Mouse (Mus musculus): ENCODE results near the gene Lrpprc. TPM values are rescaled to one million over a fixed set of nuclear protein-coding genes. Genes with fewer than 3 reads are reported as not detected.

Gene Lrpprc
- polyA plus RNA-seq, 1 experiment, result 4.7 TPM

- H3K4me1 ChIP-seq (ENCODE audit: control insufficient read depth, insufficient read depth, insufficient read length, low read length), result no peaks in the 10 kb centered on the region
These were observed 66.6 kb downstream of the Lrpprc start for GRCm38 (mm10) chr17:84724028-84724427.

GRCm38 (mm10) chr17:84719105-84719504 is 71.5 kb downstream of the Lrpprc start:
- no peak overlapping the region for H3K27ac ChIP-seq (ENCODE audit: insufficient read depth, low read depth, low read length)
- WGBS, result 68% methylated on average over 3 of the region's 3 CpGs
- no peaks in the 10 kb centered on the region for H3K4me1 ChIP-seq (ENCODE audit: control insufficient read depth, insufficient read depth, insufficient read length, low read length)
- H3K36me3 ChIP-seq (ENCODE audit: control insufficient read depth, insufficient read depth, low read length), result peaks cover 42% of the 10 kb centered on the region
- H3K4me3 ChIP-seq (ENCODE audit: low read depth, low read length), result no peak overlapping the region
- H3K27me3 ChIP-seq (ENCODE audit: control insufficient read depth, insufficient read depth, low read length), result no peaks in the 10 kb centered on the region
- no peak for TF ChIP-seq CTCF (IDR thresholded peaks at IDR 0.05; ENCODE audit: extremely low read depth, insufficient read length, insufficient replicate concordance, low read depth, low read length)
- TF ChIP-seq POLR2A (IDR thresholded peaks at IDR 0.05; ENCODE audit: low read depth, low read length), result no peak

More at GRCm38 (mm10) chr17:84724028-84724427, 66.6 kb downstream of the Lrpprc start:
- no peak for TF ChIP-seq POLR2A (IDR thresholded peaks at IDR 0.05; ENCODE audit: low read depth, low read length)
- no peak for TF ChIP-seq CTCF (IDR thresholded peaks at IDR 0.05; ENCODE audit: extremely low read depth, insufficient read length, insufficient replicate concordance, low read depth, low read length)
- Histone ChIP-seq H3K27ac (ENCODE audit: insufficient read depth, low read depth, low read length) (no peak overlapping the region), H3K4me3 (ENCODE audit: low read depth, low read length) (no peak overlapping the region), H3K27me3 (ENCODE audit: control insufficient read depth, insufficient read depth, low read length) (no peaks in the 10 kb centered on the region), H3K36me3 (ENCODE audit: control insufficient read depth, insufficient read depth, low read length) (peaks cover 47% of the 10 kb centered on the region)
- 93% methylated on average over 9 of the region's 9 CpGs for WGBS

GRCm38 (mm10) chr17:84717416-84717815 is 73.2 kb downstream of the Lrpprc start:
- H3K4me3 ChIP-seq (ENCODE audit: low read depth, low read length), result no peak overlapping the region
- H3K4me1 ChIP-seq (ENCODE audit: control insufficient read depth, insufficient read depth, insufficient read length, low read length), result no peaks in the 10 kb centered on the region
- H3K27ac ChIP-seq (ENCODE audit: insufficient read depth, low read depth, low read length), result no peak overlapping the region
- H3K36me3 ChIP-seq (ENCODE audit: control insufficient read depth, insufficient read depth, low read length), result peaks cover 47% of the 10 kb centered on the region
- WGBS, result 89% methylated on average over 5 of the region's 5 CpGs
- H3K27me3 ChIP-seq (ENCODE audit: control insufficient read depth, insufficient read depth, low read length), result no peaks in the 10 kb centered on the region
- TF ChIP-seq POLR2A (IDR thresholded peaks at IDR 0.05; ENCODE audit: low read depth, low read length) (no peak), CTCF (IDR thresholded peaks at IDR 0.05; ENCODE audit: extremely low read depth, insufficient read length, insufficient replicate concordance, low read depth, low read length) (no peak)

GRCm38 (mm10) chr17:84716252-84716872 is 74.2 kb downstream of the Lrpprc start:
- WGBS, result 87% methylated on average over 16 of the region's 16 CpGs
- H3K36me3 ChIP-seq (ENCODE audit: control insufficient read depth, insufficient read depth, low read length), result peaks cover 44% of the 10 kb centered on the region
- TF ChIP-seq CTCF (IDR thresholded peaks at IDR 0.05; ENCODE audit: extremely low read depth, insufficient read length, insufficient replicate concordance, low read depth, low read length), result no peak
- TF ChIP-seq POLR2A (IDR thresholded peaks at IDR 0.05; ENCODE audit: low read depth, low read length), result no peak
- H3K27me3 ChIP-seq (ENCODE audit: control insufficient read depth, insufficient read depth, low read length), result no peaks in the 10 kb centered on the region
- H3K4me1 ChIP-seq (ENCODE audit: control insufficient read depth, insufficient read depth, insufficient read length, low read length), result no peaks in the 10 kb centered on the region
- H3K4me3 ChIP-seq (ENCODE audit: low read depth, low read length), result no peak overlapping the region
- no peak overlapping the region for H3K27ac ChIP-seq (ENCODE audit: insufficient read depth, low read depth, low read length)

DNA sequence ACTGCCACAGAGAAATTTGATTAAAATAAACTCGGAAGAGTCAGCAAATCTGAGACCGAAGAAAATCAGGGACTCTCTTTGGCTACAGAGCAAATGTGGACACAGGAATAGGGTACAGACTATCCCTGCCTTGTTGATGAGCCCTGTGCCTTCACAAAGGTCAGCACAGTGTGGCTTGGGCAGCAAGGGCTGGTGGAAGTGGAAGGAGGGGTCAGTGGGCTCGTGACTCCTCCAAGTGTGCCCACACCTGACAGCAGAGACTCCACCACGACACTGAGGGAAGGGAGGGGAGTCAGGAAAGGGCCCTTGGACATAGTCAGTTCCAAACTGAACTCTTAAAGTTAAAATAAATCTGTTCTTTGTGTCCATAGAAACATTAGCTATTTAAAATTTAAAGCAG is 75.7 kb downstream of the Lrpprc start:
- Histone ChIP-seq H3K36me3 (ENCODE audit: control insufficient read depth, insufficient read depth, low read length) (peaks cover 45% of the 10 kb centered on the region), H3K4me3 (ENCODE audit: low read depth, low read length) (no peak overlapping the region), H3K4me1 (ENCODE audit: control insufficient read depth, insufficient read depth, insufficient read length, low read length) (no peaks in the 10 kb centered on the region), H3K27ac (ENCODE audit: insufficient read depth, low read depth, low read length) (no peak overlapping the region), H3K27me3 (ENCODE audit: control insufficient read depth, insufficient read depth, low read length) (no peaks in the 10 kb centered on the region)
- no peak for TF ChIP-seq POLR2A (IDR thresholded peaks at IDR 0.05; ENCODE audit: low read depth, low read length)
- no peak for TF ChIP-seq CTCF (IDR thresholded peaks at IDR 0.05; ENCODE audit: extremely low read depth, insufficient read length, insufficient replicate concordance, low read depth, low read length)
- 72% methylated on average over 4 of the region's 4 CpGs for WGBS

GRCm38 (mm10) chr17:84713563-84714164 is 76.9 kb downstream of the Lrpprc start:
- H3K27ac ChIP-seq (ENCODE audit: insufficient read depth, low read depth, low read length), result no peak overlapping the region
- H3K4me1 ChIP-seq (ENCODE audit: control insufficient read depth, insufficient read depth, insufficient read length, low read length), result no peaks in the 10 kb centered on the region
- H3K36me3 ChIP-seq (ENCODE audit: control insufficient read depth, insufficient read depth, low read length), result peaks cover 51% of the 10 kb centered on the region
- 91% methylated on average over 18 of the region's 18 CpGs for WGBS
- H3K27me3 ChIP-seq (ENCODE audit: control insufficient read depth, insufficient read depth, low read length), result no peaks in the 10 kb centered on the region
- H3K4me3 ChIP-seq (ENCODE audit: low read depth, low read length), result no peak overlapping the region
- no peak for TF ChIP-seq POLR2A (IDR thresholded peaks at IDR 0.05; ENCODE audit: low read depth, low read length)
- TF ChIP-seq CTCF (IDR thresholded peaks at IDR 0.05; ENCODE audit: extremely low read depth, insufficient read length, insufficient replicate concordance, low read depth, low read length), result no peak

DNA sequence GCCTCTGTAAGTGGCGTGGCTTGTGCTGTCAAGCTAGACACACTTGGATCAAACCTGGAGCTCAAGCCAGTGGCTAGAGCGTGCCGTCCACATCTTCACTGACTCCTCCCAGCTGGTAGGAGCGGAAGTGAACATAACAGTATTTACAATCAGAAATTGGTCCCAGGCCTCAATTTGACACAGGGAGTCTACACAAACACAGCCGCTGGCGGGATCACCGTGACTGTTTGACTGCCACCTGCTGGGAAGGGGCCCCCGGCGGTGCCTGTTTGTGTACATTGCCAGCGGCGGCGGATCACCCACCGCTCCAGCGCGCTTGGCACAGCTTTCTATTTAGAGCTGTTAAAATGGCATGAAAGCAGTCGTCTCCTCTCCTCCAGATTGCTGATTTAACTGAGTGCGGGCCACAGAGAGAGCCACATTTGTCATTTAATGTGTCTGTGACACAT is 81.2 kb downstream of the Lrpprc start:
- H3K36me3 ChIP-seq (ENCODE audit: control insufficient read depth, insufficient read depth, low read length), result peaks cover 53% of the 10 kb centered on the region
- TF ChIP-seq POLR2A (IDR thresholded peaks at IDR 0.05; ENCODE audit: low read depth, low read length) (no peak), CTCF (IDR thresholded peaks at IDR 0.05; ENCODE audit: extremely low read depth, insufficient read length, insufficient replicate concordance, low read depth, low read length) (no peak)
- H3K27me3 ChIP-seq (ENCODE audit: control insufficient read depth, insufficient read depth, low read length), result no peaks in the 10 kb centered on the region
- no peak overlapping the region for H3K4me3 ChIP-seq (ENCODE audit: low read depth, low read length)
- H3K4me1 ChIP-seq (ENCODE audit: control insufficient read depth, insufficient read depth, insufficient read length, low read length), result no peaks in the 10 kb centered on the region
- 48% methylated on average over 17 of the region's 17 CpGs for WGBS
- no peak overlapping the region for H3K27ac ChIP-seq (ENCODE audit: insufficient read depth, low read depth, low read length)

Measured in small intestine, adult 2 months (tissue).